Mouse (Mus musculus) T-helper 17 cell (primary cell): Measurements from ENCODE around the gene Vwa7.

Source experiments
- in situ Hi-C, 2 experiments: fragments of 300-600 bp; cut with MboI, MseI; formaldehyde crosslinking; loops; 1 replicate in 1 of 2; 2 replicates in 1 of 2; pipeline ENCODE4 v1.15.1; 2025; ENCODE audit warnings: high pct_unique_total_duplicates in 2 of 2

The Vwa7 gene

DNA sequence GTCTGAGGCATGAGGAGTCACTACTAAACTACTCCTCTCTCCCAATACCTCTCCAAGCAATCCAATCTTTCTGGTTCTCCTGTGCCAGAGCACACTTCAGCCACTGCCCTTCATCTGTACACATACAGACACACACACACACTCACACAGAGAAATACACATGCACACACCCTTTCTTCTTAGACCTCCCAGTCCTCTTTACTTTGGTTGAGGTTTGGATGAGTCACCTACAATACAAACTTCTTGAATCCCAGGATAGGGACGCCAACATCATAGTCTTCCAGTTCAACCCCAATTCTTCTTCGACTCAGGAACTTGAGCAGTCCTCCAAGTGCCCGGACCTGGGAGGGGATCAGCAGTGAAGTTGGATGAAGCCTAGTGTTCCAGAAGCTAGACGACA lies 27.4 kb downstream of the Vwa7 start:
- in situ Hi-C loops, result no loop called here

DNA sequence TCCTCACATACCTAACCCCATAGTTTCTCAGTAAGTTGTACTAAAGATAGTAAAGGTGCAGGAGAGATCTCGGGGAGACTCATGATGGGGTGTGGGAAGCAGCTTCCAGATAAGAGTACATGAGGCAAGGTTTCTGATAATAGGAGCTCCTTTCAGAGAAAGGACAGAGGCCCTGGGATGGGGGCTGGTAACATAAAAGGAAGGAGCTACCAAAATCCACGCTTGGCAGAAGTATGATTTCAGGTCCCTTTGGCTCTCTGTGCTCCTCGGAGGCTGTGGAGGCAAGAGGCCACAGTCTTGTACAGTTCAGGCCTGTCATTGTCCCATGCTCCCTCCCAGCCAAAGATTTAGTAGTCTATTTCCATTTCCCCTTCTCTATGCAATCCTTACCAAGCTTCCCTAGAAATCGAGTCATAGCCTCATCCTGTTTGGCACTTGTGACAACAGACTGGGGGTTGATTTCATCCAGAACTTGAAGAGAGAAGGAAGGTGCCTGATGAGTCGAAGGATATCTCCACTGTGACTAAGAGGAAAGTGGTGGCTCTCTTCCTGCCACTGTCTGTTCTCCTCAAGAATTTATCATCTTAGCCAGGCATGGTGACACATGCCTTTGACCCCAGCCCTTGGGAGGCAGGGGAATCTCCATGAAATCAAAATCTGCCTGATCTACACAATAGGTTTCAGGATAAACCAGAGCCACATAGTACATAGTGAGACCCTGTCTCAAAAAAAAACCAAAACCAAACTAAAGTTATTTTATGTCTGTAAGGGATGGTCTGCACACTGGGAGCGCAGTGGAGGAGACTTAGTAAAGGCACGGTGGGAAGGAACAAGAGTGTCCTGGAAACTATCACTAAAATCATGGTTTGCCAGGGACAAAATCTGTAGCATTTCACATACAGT lies 28.8 kb downstream of the Vwa7 start:
- in situ Hi-C loops, result no loop called here

DNA sequence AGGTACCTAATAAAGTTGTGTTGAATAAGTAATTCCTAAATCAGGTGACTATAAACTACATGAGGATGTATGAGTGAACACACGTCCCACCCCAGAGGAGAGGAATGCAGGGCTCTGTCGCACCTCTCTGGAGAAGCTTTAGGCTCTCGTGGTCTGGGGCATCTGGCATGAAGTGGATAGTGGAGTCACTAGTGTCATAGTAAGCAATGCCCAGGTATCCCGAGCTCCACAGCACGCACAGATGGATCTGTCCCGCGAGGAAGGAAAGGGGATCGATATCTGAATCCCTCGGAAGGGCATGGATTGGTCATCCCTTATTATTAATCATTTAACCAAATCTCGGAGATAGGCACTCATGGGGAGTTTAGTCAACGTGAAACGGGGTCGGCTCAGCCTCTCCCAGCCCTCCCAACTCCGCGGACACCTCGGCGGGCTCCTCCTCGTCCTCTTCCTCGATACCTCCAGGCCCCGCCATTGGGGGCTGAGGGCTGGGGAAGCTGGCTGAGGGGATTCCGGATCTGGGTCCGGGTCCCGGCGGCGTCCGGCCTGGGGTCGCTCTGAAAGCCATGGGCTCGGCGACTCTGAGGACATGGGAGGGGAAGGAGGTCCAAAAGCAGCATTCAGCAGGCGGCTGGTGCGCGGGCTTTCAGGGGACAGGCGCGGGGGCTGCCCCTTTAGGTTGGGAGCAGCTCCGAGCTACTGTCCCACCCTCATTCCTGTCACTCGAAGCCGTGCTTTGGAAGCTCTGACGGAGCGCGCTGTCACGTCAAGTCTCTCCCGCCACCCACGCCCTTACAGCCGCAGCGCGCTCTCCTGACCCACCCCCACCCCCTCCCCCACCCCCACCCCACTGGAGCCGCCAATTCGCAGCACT lies 29.7 kb downstream of the Vwa7 start:
- in situ Hi-C loops, result no loop called here

DNA sequence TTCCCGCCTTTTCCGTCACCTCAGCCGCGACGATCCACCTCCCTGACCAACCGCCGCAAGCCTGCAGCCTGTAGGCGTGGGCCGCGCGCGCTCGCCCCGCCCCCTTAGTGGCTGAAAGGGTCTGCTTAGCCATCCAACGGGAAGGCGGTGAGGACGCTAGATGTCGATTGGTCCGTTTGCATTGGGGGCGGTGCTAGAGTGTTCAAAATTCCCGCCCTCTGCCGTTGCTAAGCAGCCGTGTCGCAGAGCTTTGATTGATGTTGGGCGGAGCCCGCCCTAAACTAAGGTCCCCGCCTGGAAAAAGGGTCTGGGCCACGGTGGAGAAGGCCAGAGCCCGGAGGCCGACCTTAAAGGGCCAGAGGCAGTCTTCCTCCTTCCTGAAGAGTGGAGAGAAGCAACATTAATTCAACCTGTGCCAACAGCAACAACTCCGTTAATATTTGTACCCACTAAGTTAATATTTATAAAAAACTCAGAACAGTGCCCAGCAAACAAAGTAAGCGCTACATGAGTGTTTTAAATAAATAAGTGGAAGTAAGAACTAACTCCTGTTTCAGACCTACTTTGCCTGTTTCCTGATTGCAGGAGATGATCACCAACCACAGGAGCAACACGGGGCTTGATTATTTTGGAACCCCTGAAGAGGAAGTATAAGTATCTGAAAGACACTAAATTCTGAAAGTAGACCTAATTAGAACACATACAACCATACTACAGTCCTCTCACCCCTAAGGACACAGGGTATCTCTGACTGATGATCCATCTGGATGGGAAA lies 30.5 kb downstream of the Vwa7 start, which contains the start of gene Msh5:
Gene Msh5, minus strand, starts transcription at position 65 of the 775 bp plus-strand sequence.
- in situ Hi-C loops, result no loop called here

DNA sequence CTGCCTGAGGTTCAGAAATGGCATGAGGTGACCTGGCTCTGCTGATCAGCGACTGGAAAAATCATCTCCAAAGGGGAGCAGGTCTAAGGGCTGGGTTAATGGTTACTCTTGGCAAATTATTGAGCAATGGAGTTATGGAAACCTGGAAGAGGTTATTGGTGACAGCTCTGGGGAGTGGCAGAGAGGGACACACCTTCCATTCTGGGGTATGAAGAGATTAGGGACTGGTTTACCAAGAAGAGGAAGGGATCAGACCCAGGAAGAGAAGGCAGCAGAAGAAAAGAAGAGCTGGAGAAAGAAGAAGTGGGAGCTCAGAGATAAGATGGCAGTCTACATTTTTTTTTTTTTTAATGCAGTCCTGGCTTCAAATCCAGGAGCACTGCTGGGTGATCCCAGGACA lies 31.3 kb downstream of the Vwa7 start:
- in situ Hi-C loops, result no loop called here

DNA sequence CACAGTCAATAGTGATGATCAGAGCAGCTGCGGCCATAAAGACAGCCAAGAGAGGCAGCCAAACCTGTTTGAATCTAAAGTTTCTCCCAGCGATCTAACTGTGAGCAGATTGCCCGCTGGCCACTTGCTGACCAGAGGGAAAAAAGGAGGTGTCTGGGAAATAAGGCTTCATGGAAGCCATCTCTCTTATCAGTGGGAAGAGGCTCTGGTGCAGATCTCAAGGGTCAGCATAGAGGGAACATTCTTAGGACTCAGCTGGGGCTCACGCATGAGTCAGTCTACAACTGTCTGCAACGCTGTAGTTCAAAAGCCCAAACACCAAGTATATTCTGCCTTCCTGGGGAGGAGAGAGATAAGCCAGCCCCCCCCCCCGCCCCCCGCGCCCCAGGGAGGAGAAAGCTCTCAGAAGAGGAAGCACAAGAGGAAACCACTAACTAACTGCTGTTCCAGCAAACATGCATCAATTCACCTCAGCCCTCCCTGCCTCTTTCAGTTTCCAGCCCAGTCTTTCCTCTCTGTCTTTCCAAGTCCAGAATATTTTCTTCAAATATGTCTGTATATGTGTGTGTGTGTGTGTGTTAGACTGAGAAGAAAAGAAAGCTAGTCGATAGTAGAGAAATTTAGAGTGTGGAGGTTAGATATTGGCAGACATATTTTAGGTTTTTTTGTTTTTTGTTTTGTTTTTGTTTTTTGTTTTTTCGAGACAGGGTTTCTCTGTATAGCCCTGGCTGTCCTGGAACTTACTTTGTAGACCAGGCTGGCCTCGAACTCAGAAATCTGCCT lies 32.0 kb downstream of the Vwa7 start:
- in situ Hi-C loops, result no loop called here

DNA sequence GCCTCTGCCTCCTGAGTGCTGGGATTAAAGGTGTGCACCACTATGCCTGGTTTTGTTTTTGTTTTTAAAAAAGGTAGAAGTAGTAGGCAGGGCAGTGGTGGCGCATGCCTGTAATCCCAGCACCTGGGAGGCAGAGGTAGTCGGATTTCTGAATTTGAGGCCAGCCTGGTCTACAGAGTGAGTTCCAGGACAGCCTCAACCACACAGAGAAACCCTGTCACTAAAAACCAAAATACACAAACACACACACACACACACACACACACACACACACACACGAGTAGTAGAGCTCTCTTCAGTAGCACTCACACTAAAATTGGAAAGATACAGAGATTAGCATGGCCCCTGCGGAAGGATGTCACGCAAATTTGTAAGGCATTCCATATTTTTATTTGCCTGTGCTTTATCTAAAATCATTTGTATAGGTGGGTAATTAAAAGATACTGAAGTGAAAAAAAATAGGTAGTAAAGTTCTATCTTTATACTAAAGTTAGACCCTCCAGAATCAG lies 32.6 kb downstream of the Vwa7 start:
- in situ Hi-C loops, result no loop called here

DNA sequence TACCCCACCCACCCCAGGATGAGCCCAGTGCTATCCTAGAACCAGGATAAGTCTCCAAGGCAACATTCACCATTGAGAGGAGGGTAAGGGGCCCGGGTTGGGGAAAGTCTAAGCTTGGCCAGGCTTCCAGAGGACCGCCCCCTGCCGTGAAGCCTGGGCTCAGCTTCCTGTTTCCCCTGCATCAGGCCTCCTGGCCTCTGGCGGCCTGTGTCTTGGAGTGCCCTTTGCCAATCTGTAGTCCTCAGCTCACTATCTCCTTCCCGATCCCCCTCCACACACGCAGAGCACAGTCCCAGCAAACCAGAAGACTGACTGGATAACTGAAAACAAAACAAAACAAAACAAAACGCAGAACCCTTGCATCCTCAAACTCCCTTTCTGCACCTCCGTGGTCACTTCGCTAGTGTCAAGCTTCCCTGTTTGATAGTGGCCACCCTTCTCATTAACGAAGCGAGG lies 33.2 kb downstream of the Vwa7 start, which contains the start of gene Clic1:
Gene Clic1, plus strand, starts transcription at position 406 of the 456 bp plus-strand sequence.
- in situ Hi-C loops, result loop anchor here in 1 of 2 experiments (10.0 kb wide), 1 partner anchor 805 kb away; no protein-coding TSS in a partner anchor

DNA sequence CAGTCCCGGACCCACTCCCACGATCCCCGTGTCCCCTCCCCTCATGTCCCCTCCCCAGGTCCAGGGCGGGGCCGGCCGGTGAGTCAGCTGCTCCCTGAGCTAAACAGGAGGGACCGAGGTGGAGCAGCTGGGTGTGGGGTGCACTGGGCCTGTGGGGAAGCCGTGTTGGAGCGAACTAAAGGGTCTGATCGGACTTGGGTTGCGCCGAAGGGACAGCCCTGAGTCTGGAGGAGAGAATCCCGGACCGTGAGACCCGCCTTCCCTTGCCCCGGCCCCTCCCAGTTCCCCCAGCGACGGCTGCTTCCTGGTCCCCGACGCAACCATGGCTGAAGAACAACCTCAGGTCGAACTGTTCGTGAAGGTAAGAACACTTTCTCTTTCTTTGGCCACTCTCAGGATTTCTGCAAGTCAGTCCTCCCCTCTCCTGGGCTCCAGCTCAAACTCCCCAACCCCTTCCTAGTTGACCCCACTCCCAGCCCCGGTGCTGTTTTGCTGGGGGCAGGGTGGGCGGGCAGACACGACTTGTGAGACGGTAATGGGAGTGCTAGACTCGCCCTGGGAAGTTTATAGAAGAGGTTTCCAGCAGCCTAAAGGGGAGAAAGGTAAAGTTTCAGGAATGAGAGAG lies 33.9 kb downstream of the Vwa7 start:
- in situ Hi-C loops, result loop anchor here in 1 of 2 experiments (10.0 kb wide), 1 partner anchor 805 kb away; no protein-coding TSS in a partner anchor

DNA sequence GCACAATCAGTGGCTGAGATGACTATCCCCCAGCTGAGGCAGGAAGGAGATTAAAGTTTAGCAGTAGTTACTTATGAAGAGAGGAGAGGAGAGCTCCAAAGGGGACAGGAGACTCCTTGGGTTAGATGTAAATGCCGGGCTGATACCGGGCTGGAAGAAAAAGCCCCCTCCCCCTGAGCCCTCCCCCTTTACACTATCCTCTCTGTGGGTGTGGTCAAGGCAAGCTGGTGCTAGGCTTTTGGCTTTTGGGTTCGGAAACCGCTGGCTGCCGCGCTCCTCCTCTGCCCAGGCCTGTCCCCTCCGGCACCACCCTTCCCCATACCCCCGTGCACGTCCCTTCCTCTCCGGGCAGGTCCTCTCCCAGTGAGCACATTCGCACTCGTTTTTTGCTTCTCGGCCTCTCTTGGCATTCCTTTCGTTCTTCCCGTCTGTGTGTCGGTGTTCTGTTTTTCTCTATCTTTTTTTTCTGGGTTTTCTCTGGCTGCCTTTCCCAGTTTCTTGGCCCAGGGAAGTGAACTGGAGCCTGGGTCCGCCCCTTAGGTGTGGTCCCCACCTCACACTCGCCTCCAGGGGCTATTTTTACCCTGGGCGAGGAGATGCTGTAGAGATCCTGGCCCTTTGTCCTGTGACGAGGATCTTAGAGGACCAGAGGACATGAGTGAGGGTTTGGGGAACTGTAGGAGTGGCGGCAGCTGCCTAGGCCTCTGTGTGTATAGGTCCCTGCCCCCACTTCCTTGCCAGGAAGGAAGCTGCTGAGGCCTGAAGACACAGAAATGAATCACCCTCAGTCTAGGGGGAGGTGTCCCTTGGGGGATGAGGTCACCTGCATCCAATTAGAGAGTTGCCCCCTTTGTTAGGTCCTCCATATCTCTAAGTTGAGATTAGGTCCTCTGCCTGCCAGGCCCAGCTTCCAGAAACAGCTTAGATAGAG lies 35.0 kb downstream of the Vwa7 start:
- in situ Hi-C loops, result loop anchor here in 1 of 2 experiments (10.0 kb wide), 1 partner anchor 803 kb away; no protein-coding TSS in a partner anchor

DNA sequence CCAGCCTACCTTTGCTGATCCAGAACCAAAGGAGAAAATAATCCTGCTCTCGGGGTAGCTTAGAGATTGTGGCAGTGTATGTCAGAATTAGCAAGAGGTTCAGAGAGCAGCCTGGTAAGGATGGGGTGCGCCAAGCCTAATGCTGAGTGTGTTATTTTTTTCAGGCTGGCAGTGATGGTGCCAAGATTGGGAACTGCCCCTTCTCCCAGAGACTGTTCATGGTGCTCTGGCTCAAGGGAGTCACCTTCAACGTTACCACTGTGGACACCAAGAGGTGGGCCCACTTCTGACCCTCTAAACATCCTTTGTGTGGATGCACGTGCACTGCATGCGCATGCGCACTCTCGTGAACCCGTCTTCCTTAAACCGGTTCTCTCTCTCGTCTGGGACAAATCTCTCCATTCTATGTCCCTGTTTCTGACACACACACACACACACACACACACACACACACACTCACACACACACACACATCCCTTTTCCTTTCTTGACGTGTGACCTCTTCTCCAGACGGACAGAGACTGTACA lies 36.0 kb downstream of the Vwa7 start:
- in situ Hi-C loops, result loop anchor here in 1 of 2 experiments (10.0 kb wide), 1 partner anchor 802 kb away; no protein-coding TSS in a partner anchor

DNA sequence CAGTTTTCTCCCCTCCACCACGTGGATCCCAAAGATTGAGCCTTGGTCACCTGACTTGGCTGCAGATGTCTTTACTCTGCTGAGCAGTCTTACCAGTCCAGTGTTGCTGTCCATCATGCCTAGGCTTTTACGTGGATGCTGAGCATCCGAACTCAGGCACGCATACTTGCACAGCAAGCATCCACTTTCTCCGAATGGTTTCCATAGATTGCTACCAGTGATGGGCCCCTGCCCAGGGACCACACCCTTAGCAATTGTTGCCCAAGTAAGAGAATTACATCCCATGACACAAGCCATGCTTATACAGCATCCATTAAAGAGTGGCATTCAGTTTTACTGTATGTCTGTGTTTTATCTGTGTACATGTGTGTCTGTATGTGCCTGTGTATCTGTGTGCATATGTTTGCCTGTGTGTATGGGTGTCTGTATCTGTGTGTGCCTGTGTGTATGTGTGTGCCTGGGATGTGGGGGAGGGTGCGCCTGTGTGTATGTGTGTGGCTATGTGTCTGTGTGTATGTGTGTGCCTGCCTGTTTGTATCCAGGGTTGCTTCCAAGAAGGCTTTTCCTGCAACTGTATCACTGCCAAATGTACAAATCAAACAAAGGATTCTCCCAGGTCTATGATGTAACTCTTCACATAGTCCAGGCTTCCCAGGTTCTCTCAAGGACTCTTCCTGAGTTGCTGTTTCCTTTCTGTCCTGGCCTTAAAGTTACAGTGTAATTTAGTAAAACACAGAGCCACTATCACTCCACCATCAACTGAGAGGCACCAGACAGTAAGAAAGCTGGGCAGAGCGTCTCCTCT lies 39.5 kb downstream of the Vwa7 start:
- in situ Hi-C loops, result loop anchor here in 1 of 2 experiments (10.0 kb wide), 1 partner anchor 799 kb away; no protein-coding TSS in a partner anchor

DNA sequence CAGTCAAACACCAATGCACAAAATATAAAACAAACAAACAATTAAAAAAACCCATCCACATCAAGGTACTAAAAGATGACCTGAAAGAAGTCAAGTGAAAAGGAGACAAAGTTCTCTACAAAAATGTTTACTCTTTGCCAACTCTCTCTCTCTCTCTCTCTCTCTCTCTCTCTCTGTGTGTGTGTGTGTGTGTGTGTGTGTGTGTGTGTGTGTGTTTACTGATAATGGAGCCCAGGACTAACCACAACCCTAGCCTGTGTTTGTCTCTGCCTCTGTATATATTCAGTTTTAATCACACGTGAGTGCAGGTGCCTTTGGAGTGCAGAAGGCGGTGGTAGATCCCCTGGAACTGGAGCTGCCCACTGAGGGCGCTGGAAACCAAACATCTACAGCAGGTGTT lies 40.7 kb downstream of the Vwa7 start:
- in situ Hi-C loops, result loop anchor here in 1 of 2 experiments (10.0 kb wide), 1 partner anchor 798 kb away; no protein-coding TSS in a partner anchor

DNA sequence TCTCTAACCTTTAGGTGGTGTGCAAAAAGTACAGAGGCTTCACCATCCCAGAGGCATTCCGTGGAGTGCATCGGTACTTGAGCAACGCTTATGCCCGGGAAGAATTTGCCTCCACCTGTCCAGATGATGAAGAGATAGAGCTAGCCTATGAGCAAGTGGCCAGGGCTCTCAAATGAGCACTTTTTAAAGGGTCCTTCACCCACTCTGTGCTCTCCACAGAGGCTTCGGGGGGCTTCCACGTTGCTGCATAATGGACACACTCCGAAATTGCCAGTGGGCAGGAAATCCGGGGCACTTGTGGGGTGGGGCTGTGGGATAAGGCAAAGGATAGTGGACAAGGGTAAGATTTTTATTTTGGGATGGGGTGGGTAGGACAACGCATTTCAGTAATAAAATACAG lies 41.9 kb downstream of the Vwa7 start:
- in situ Hi-C loops, result loop anchor here in 1 of 2 experiments (10.0 kb wide), 1 partner anchor 796 kb away; no protein-coding TSS in a partner anchor

DNA sequence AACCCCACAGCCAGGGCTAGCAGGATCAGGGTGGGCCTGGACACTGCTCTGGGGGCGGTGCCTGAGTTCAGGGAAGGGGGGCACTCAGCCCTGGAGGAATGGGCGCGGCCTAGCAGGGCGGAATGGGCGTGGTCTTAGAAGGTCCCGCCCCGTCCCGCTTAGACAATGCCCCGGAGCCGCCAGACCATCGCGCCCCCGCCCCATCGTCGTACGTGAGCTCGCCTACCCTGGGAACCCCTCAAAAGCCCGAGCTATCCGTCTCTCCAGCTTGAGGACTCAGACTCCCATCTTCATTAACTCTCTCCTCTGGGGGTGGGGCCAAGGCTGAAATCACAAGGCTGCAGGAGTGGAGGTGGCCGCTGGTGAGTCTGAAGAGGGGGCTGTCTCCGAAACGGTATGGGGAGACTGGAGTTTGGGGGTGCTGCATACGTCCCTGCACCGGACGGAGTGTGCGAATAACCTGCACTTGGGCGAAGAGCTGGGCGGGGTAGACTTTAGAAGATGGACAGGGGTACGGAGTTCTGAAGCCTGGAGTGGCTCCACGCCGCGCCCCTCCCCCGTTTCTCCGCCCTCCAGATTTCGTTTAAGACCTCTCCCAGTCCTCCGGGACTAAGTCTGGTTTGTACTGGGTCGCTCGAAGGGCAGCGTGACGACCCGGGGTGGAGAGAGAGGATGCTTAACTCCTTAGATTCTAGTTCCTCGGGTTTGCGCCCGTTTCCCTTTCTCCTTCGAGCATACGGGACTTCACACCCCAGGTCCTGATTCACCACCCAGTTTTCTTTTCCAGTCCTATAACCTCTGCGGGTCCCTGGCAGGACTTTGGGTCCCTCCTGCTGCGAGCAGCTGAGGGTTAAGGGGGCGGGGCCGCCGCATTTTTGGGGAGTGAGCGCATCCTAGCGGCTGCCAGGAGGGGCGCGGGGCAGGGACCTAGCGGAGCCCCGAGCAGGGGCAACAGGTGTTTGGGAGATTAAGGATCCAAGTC lies 42.8 kb downstream of the Vwa7 start, which contains the start of gene Ddah2:
Gene Ddah2, plus strand, starts transcription at position 125 of the 982 bp plus-strand sequence.
- in situ Hi-C loops, result loop anchor here in 1 of 2 experiments (10.0 kb wide), 1 partner anchor 796 kb away; no protein-coding TSS in a partner anchor
